Mouse (Mus musculus) NIH3T3 (cell line): ENCODE results near the gene Vps45.
"Not testable (repeated sequence)": the region's sequence is repeated elsewhere in the genome, so short reads cannot be mapped to it uniquely, and the experiment has no call there.

ENCODE experiments used
- DNase-seq: peaks from one replicate; pipeline ENCODE4 v3.0.0-alpha.2; 2012; ENCODE audit warnings: low read depth

Vps45 gene

DNA sequence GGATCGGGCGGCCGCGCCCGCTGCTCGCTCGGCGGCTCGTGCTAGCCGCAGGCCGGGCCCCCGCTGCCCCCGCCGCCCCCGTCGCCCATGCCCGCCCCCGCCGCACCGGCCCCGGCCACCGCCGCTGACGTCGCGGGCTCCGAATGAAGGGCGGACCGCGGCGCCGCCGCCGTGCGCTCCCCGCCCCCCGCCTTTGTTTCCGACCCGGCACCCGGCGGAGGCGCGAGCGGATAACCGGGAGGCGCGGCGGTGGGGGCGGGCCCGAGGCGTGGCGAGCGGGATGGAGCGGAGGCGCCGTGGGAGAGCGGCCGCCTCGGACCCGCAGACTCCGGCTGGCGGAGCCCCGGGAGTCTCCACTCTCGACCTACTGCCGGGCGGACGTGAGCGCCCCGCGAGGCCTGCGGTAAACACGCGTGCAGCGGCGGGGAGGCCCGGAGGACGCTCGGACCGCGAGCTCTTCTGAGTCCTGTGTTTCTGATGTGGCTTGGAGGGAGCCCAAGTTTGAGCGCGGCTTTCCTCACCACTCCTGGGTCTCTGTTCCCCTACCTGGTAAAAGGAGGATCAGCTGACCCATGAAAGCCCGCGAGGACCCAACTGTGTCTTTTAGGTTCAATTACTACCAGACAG lies 62.4 kb downstream of the Vps45 start, which contains the start of gene Plekho1:
Gene Plekho1, minus strand, starts transcription at position 200 of the 627 bp plus-strand sequence.
- DNase-seq = peak; percentile 68

GRCm38 (mm10) chr3:95994975-95995801 lies 63.1 kb downstream of the Vps45 start:
- peak; percentile 67 for DNase-seq

GRCm38 (mm10) chr3:95994381-95994846 lies 63.9 kb downstream of the Vps45 start:
- DNase-seq = peak; percentile 42

DNA sequence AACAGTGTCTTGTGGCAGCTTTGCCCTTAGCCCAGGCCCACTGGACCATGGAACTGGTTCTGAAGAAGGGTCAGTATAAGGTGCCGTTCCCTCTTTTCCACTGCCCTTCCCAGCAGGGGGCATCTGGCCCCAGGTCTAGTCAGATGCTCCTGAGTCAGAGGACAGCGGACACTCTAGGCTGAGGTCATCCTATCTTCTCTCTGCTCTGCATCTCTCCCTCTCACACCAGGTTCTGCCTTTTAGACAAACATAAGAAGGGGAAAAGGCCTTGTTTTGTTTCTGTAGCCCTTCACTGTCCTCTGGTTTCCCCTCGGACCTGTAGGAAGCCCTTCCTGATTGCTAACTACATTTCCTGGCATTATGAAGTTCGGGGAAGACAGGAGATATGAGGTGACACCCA lies 64.4 kb downstream of the Vps45 start:
- DNase-seq = peak; percentile 72

- DNase-seq = no peak
Measured at GRCm38 (mm10) chr3:95992990-95993603, 65.2 kb downstream of the Vps45 start.

DNA sequence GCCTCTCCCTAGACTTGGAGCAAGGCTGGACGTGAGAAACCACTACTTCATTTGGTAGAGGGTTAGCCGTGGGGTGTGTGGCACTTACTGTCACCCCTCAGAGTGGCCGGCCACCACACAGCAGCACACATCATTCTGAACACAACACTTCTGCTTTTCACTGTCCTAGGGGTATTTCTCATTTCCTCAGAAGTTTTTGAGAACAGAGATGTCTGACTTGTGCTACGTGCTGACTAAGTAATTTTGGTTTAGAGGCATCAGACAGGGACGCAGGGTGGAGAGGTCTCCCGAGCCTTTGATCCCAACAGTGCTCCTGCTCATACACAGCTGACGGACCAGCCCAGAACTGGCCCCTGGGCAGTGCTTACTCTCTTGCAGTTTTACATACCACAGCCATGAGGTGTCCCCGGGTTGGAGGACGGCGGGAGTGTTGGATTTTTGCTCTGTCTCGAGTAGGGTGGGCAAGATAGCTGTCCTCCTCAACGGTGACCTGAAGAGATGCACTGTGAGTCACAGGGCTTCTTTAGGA lies 67.8 kb downstream of the Vps45 start:
- DNase-seq = peak; percentile 82

DNA sequence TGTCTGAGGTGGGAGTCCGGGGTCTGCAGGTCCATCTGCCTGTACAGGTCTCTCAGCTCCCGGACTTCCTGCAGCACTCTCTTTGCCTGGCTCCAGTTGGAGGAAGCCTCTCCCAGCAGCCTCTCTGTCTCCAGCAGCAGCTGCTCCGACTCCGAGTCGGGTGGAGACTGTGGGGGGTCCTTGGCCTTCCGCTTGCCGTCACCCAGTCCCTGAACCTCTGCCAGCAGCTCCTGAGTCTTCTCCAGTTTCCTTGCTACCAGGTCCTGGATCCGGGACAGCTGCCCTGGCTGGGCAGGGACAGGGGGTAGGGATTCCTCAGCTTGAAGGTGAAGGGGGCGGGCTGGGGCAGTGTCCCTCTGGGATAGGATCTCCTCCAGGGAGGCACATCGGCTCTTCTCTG lies 69.3 kb downstream of the Vps45 start:
- no peak for DNase-seq

DNA sequence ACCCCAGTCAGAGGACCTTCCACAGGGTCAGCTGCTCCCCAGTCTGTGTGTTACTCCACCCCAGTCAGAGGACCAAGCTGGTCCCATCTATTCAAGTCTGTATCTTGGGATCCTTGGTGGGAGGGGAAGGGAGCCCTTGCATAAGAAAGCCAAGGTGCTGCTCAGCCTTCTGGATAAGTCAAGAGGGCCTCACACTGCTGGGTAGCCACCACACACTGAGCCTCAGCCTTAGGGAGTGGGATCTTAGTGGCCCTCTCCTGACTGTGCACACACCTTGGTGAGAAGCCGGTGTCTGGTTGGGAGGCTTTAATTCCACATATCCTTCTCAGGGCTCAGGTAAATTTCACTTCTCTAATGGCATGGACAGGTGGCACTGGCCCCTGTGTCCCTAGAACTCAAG lies 70.1 kb downstream of the Vps45 start:
- DNase-seq = no peak

- no peak for DNase-seq
Measured at GRCm38 (mm10) chr3:95987386-95988110, 70.7 kb downstream of the Vps45 start.

GRCm38 (mm10) chr3:95986984-95987383 lies 71.3 kb downstream of the Vps45 start:
- no peak for DNase-seq

- DNase-seq = no peak
Measured at GRCm38 (mm10) chr3:95986001-95986622, 72.2 kb downstream of the Vps45 start.

GRCm38 (mm10) chr3:95985209-95986000 lies 72.9 kb downstream of the Vps45 start:
- peak; percentile 66 for DNase-seq

DNA sequence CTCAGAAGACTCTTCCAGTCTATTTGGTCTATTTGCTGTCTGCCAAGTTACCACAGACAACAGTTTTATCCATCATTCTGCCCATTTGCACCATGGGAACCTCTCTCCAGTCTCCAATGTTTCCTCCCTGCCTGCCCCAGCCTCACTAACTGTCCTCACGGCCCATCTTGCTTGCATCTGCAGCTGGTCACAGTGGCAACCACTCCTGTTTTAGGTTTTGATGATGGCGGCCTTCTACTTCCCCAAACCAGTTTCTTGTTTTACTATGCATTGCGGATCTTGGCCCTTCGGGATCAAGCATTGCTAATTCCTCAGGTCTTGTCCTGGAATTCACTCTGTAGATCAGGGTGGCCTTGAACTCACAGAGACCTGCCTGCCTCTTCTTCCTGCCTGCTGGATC lies 76.1 kb downstream of the Vps45 start:
- DNase-seq = no peak

DNA sequence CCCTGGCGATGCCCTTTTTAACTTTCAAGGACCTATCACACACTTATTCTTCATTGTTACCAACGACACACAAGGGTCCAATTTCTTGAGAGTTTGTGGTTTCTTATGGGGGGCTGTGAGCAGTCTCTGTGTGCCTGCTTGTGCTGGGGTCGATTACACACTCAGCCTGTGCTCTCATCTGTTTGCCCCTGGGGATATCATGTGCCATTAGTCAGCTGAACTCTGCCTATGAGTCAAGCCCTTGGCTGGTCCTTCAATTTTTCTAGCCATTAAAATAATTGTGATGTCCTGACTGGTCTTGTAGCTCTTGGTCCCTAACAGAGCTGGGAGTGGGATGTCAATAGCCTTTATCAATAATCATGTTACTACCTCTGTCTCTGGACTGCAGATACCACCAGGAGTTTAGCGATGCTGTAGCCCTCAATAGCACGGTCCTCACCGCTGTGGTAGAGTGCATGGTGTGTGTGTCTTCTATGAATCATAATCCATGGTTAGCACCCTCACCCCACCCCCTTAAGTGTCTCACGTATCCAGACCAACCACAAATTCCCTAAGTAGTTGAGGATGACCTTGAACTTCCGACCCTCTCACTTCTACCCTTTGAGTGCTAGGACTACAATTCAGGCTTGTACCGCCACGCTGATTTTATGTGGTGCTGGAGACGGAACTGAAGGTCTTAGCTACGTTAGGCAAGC lies 77.8 kb downstream of the Vps45 start:
- DNase-seq = peak; percentile 63

GRCm38 (mm10) chr3:95978265-95978664 lies 80.0 kb downstream of the Vps45 start:
- DNase-seq = peak; percentile 61

- not testable (repeated sequence) for DNase-seq
Measured at GRCm38 (mm10) chr3:95977587-95977986, 80.7 kb downstream of the Vps45 start.

DNA sequence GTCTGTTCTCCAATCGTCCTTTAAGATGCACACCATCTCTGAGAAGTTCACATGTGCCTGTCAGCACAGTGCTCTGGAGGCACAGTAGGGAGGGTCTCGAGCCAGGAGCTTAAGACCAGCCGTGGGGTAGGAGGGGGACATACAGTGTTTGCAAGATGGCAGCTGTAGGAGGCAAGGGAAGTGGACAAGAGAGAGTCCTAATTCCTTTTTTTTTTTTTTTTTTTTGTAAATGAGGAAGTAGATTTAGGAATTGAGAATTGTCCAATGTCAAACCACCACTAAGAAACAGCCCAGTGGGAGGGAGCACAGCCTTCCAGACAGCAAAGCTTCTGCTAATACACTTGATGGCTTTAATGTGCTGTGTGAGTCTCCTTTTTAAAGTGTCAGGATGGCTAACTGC lies 81.2 kb downstream of the Vps45 start:
- no peak for DNase-seq

- DNase-seq = no peak
Measured at GRCm38 (mm10) chr3:95972873-95973634, 85.2 kb downstream of the Vps45 start.

DNA sequence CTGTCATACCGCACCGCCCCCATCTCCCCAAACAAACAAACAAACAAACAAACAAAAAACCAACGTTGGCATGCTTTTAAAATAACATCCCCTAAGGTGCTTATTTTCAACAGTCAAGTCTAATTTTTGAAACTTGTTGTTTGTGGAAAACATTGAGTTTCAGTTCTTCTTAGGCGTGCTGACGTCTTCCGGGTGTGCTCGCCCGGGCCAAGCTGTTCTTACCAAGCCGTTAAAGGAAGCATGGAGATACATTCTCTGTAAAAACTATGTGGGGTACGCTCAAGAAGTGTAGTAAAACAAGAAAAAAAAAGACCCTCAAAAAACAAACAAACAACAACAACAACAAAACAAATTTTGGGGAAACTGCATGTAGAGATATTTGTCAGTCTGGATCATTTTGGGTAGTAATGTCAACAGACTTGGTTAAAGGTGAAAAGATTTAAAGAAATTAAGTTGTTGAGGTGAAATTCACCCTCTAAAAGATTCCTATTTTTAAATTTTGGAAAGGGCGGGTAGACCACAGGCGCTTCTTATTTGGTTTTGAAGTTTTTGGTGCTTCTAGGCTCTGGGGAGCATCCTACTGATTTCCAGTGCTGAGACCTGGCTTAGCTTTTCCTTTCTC lies 85.9 kb downstream of the Vps45 start:
- DNase-seq = no peak
